Mouse (Mus musculus): ENCODE measurements around the gene Hhipl2.
A peak's percentile ranks its signal among the peaks of the same experiment; 100 is the strongest.
"Not testable (repeated sequence)": the region's sequence is repeated elsewhere in the genome, so short reads cannot be mapped to it uniquely, and the experiment has no call there.

The Hhipl2 gene

GRCm38 (mm10) chr1:183417873-183418272, at the start of gene Hhipl2:
Gene Hhipl2, plus strand, starts transcription at chr1:183418215.
- no peak for DNase-seq (ENCODE audit: low read depth, low spot score)

GRCm38 (mm10) chr1:183368601-183369400, 49.2 kb upstream of the Hhipl2 start:
- no peak for DNase-seq (ENCODE audit: low read depth, low spot score)

- peak; percentile 85 for DNase-seq (ENCODE audit: low read depth, low spot score)
These were observed 48.5 kb upstream of the Hhipl2 start, which contains the start of gene Mia3 for GRCm38 (mm10) chr1:183369427-183370014. Gene Mia3, minus strand, starts transcription at chr1:183369553.

GRCm38 (mm10) chr1:183374728-183375127, 43.3 kb upstream of the Hhipl2 start:
- no peak for DNase-seq (ENCODE audit: low read depth, low spot score)

GRCm38 (mm10) chr1:183377045-183377444, 41.0 kb upstream of the Hhipl2 start:
- no peak for DNase-seq (ENCODE audit: low read depth, low spot score)

- DNase-seq (ENCODE audit: low read depth, low spot score) = no peak
These were observed 39.6 kb upstream of the Hhipl2 start for GRCm38 (mm10) chr1:183378321-183378941.

GRCm38 (mm10) chr1:183379376-183379775, 38.6 kb upstream of the Hhipl2 start:
- not testable (repeated sequence) for DNase-seq (ENCODE audit: low read depth, low spot score)

GRCm38 (mm10) chr1:183381816-183382215, 36.2 kb upstream of the Hhipl2 start:
- no peak for DNase-seq (ENCODE audit: low read depth, low spot score)

- DNase-seq (ENCODE audit: low read depth, low spot score) = no peak
These were observed 35.4 kb upstream of the Hhipl2 start for GRCm38 (mm10) chr1:183382621-183383020.

GRCm38 (mm10) chr1:183387421-183387820, 30.6 kb upstream of the Hhipl2 start:
- DNase-seq (ENCODE audit: low read depth, low spot score) = not testable (repeated sequence)

GRCm38 (mm10) chr1:183388426-183389406, 29.3 kb upstream of the Hhipl2 start, which contains the start of gene Taf1a:
Gene Taf1a, plus strand, starts transcription at chr1:183388981.
- DNase-seq (ENCODE audit: low read depth, low spot score) = peak; percentile 89

- no peak for DNase-seq (ENCODE audit: low read depth, low spot score)
These were observed 14.6 kb upstream of the Hhipl2 start for GRCm38 (mm10) chr1:183403396-183403795.

- DNase-seq (ENCODE audit: low read depth, low spot score) = no peak
These were observed 3.8 kb upstream of the Hhipl2 start for GRCm38 (mm10) chr1:183414081-183414727.

- no peak for DNase-seq (ENCODE audit: low read depth, low spot score)
These were observed 1.7 kb downstream of the Hhipl2 start for GRCm38 (mm10) chr1:183419741-183420140.

GRCm38 (mm10) chr1:183420296-183420695, 2.3 kb downstream of the Hhipl2 start:
- DNase-seq (ENCODE audit: low read depth, low spot score) = no peak

GRCm38 (mm10) chr1:183424100-183424499, 6.1 kb downstream of the Hhipl2 start:
- no peak for DNase-seq (ENCODE audit: low read depth, low spot score)

GRCm38 (mm10) chr1:183434918-183435317, 16.9 kb downstream of the Hhipl2 start:
- no peak for DNase-seq (ENCODE audit: low read depth, low spot score)

GRCm38 (mm10) chr1:183439036-183439435, 21.0 kb downstream of the Hhipl2 start:
- peak; percentile 11 for DNase-seq (ENCODE audit: low read depth, low spot score)

- peak; percentile 81 for DNase-seq (ENCODE audit: low read depth, low spot score)
These were observed 24.2 kb downstream of the Hhipl2 start for GRCm38 (mm10) chr1:183442015-183442774.

GRCm38 (mm10) chr1:183453066-183453465, 35.1 kb downstream of the Hhipl2 start:
- no peak for DNase-seq (ENCODE audit: low read depth, low spot score)

Data from embryo, embryonic 11.5 days (tissue).